Mouse (Mus musculus) mouse trophoblast stem cell (cell line): ENCODE measurements around the gene Zfp184.

Source experiments
- in situ Hi-C, 2 experiments: fragments of 300-500 bp; cut with MseI, MboI; formaldehyde crosslinking; loops; 2 replicates in 1 of 2; 3 replicates in 1 of 2; pipeline ENCODE4 v1.15.1; 2025

The Zfp184 gene

GRCm38 (mm10) chr13:21944926-21945740, at the start of gene Zfp184:
Gene Zfp184, plus strand, starts transcription at chr13:21945094.
- in situ Hi-C loops: loop anchor here in 1 of 2 experiments (25.0 kb wide), 1 partner anchor 1492 kb away; no protein-coding TSS in a partner anchor

- in situ Hi-C loops: no loop called here
These were observed 48.2 kb upstream of the Zfp184 start for GRCm38 (mm10) chr13:21896549-21897244.

- in situ Hi-C loops: no loop called here
These were observed 47.7 kb upstream of the Zfp184 start for GRCm38 (mm10) chr13:21897245-21897634.

GRCm38 (mm10) chr13:21900870-21901565, 43.9 kb upstream of the Zfp184 start:
- in situ Hi-C loops: loop anchor here in 1 of 2 experiments (10.0 kb wide), 1 partner anchor 46 kb away; no protein-coding TSS in a partner anchor

GRCm38 (mm10) chr13:21903500-21903899, 41.4 kb upstream of the Zfp184 start:
- in situ Hi-C loops: loop anchor here in 1 of 2 experiments (10.0 kb wide), 1 partner anchor 49 kb away; no protein-coding TSS in a partner anchor

- in situ Hi-C loops: loop anchor here in 1 of 2 experiments (10.0 kb wide), 1 partner anchor 49 kb away; no protein-coding TSS in a partner anchor
These were observed 40.8 kb upstream of the Zfp184 start for GRCm38 (mm10) chr13:21904090-21904489.

GRCm38 (mm10) chr13:21906301-21906700, 38.6 kb upstream of the Zfp184 start:
- in situ Hi-C loops: loop anchor here in 1 of 2 experiments (10.0 kb wide), 1 partner anchor 52 kb away; no protein-coding TSS in a partner anchor

- in situ Hi-C loops: loop anchor here in 1 of 2 experiments (10.0 kb wide), 1 partner anchor 52 kb away; no protein-coding TSS in a partner anchor
These were observed 37.7 kb upstream of the Zfp184 start for GRCm38 (mm10) chr13:21906946-21907806.

- in situ Hi-C loops: loop anchor here in 1 of 2 experiments (10.0 kb wide), 1 partner anchor 53 kb away; no protein-coding TSS in a partner anchor
These were observed 37.1 kb upstream of the Zfp184 start for GRCm38 (mm10) chr13:21907807-21908155.

- in situ Hi-C loops: no loop called here
These were observed 34.2 kb upstream of the Zfp184 start for GRCm38 (mm10) chr13:21910735-21911134.

GRCm38 (mm10) chr13:21911147-21911546, 33.7 kb upstream of the Zfp184 start:
- in situ Hi-C loops: no loop called here

- in situ Hi-C loops: no loop called here
These were observed 31.0 kb upstream of the Zfp184 start for GRCm38 (mm10) chr13:21913854-21914253.

- in situ Hi-C loops: no loop called here
These were observed 30.3 kb upstream of the Zfp184 start for GRCm38 (mm10) chr13:21914599-21914998.

GRCm38 (mm10) chr13:21915487-21915886, 29.4 kb upstream of the Zfp184 start:
- in situ Hi-C loops: no loop called here

GRCm38 (mm10) chr13:21916056-21916455, 28.8 kb upstream of the Zfp184 start:
- in situ Hi-C loops: no loop called here

- in situ Hi-C loops: no loop called here
These were observed 27.9 kb upstream of the Zfp184 start for GRCm38 (mm10) chr13:21917040-21917439.

GRCm38 (mm10) chr13:21917480-21917879, 27.4 kb upstream of the Zfp184 start:
- in situ Hi-C loops: no loop called here

GRCm38 (mm10) chr13:21917992-21918391, 26.9 kb upstream of the Zfp184 start:
- in situ Hi-C loops: no loop called here

GRCm38 (mm10) chr13:21918570-21919419, 26.1 kb upstream of the Zfp184 start:
- in situ Hi-C loops: no loop called here
